Mouse (Mus musculus): ENCODE results near the gene Psmd2. TPM values are rescaled to one million over a fixed set of nuclear protein-coding genes. Genes with fewer than 3 reads are reported as not detected.

Gene Psmd2
- polyA plus RNA-seq, 1 experiment from 2014 or later, result 309 TPM

DNA sequence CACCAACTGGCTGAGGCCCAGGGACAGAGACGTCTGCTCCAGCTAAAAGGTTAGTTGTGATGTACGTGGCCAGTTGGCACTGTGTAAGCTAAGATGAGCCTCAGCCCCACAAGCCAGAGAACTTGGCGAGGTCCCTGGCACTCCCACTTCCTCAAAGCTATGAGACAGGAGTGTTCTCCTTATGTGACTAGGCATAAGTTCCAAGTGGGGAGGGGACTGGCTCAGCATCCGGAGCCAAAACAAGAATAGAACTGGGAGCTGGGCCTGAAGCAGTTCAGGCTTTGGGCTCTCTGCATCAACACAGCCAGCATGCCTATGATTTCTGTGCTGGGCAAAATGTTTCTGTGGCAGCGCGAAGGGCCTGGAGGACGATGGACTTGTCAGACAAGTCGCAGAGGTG, 43.3 kb downstream of the Psmd2 start:
- no peak overlapping the region for H3K27ac ChIP-seq (ENCODE audit: low read length)

DNA sequence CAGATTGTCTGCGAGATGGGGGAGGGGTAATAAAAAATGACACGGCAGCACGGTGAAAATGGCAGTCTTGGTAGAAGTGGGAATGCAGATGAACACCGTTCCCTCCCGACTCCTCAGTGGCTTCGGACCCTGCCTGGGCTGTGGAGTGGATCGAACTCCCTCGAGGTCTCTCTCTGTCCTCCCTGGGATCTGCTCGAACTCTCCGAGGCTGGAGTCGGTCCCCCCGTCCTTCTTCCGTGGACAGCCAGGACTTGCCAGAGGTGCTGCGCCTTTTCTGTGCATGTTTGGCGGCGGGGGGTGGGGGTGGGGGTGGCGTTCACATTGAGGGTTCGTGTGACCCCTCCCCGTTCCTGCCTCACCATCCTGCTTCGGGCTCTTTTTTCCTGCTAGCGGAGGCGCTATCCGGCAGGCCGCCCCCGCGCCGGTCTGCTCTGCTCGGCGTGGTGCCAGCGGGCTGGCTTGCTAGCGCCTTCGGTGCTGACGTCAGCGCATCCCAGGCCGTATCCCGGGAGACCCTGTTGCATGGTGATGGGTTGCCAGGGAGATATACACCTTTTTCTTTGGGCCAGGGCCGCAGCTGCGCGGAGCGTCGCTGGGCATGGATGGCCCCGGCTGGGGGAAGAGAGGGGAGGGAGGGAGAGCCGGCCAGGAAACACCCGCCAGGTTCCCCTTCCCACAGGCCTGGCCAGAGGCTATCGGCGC, 44.3 kb downstream of the Psmd2 start:
- H3K27ac ChIP-seq (ENCODE audit: low read length), result no peak overlapping the region
- peak overlapping the region; percentile 40 for H3K4me3 ChIP-seq (ENCODE audit: low read length)
- no peaks in the 10 kb centered on the region; the same call in 1 of the 2 replicates for H3K27me3 ChIP-seq (replicated peaks; ENCODE audit: control insufficient read depth, insufficient read depth, low read length)
- H3K9ac ChIP-seq (ENCODE audit: low read depth, low read length), result peak overlapping the region; percentile 56
- 0 out of 2 replicates have a peak, but pooled peaks cover 4% of the 10 kb centered on the region for H3K36me3 ChIP-seq (ENCODE audit: control insufficient read depth, insufficient read depth, low read length)
- 4% methylated on average over 44 of the region's 46 CpGs for WGBS
- ATAC-seq, result peak; percentile 47
- H3K9me3 ChIP-seq (ENCODE audit: control insufficient read depth, low read length), result no peaks in the 10 kb centered on the region
- H3K4me1 ChIP-seq (ENCODE audit: control insufficient read depth, insufficient read depth, low read length), result peaks cover 19% of the 10 kb centered on the region
- H3K4me2 ChIP-seq (ENCODE audit: low read depth, low read length), result peak overlapping the region; percentile 56

More for the DNA sequence above, 43.3 kb downstream of the Psmd2 start:
- Histone ChIP-seq H3K4me2 (ENCODE audit: low read depth, low read length) (no peak overlapping the region), H3K36me3 (ENCODE audit: control insufficient read depth, insufficient read depth, low read length) (peaks cover 8% of the 10 kb centered on the region; the same call in 1 of the 2 replicates), H3K9ac (ENCODE audit: low read depth, low read length) (no peak overlapping the region), H3K4me3 (ENCODE audit: low read length) (no peak overlapping the region), H3K9me3 (ENCODE audit: control insufficient read depth, low read length) (no peaks in the 10 kb centered on the region), H3K4me1 (ENCODE audit: control insufficient read depth, insufficient read depth, low read length) (peaks cover 19% of the 10 kb centered on the region), H3K27me3 (replicated peaks; ENCODE audit: control insufficient read depth, insufficient read depth, low read length) (no peaks in the 10 kb centered on the region; the same call in 1 of the 2 replicates)
- ATAC-seq, result no peak
- WGBS, result 70% methylated on average over 8 of the region's 8 CpGs

DNA sequence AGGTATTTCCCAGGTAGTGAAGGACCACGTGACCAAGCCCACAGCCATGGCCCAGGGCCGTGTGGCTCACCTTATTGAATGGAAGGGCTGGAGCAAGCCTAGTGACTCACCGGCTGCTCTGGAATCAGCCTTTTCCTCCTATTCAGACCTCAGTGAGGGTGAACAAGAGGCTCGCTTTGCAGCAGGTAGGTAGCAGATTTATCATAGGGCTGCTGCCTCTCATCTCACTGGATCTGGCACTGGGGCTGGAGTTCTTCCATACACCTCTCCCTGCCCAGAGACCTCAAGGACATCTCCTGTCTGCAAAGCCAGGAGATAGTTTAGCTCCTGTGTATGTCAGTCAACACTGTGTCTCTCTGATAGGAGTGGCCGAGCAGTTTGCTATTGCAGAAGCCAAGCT, 47.8 kb downstream of the Psmd2 start:
- H3K4me3 ChIP-seq (ENCODE audit: low read length), result no peak overlapping the region
- 68% methylated on average over 5 of the region's 5 CpGs for WGBS
- H3K4me1 ChIP-seq (ENCODE audit: control insufficient read depth, insufficient read depth, low read length), result peaks cover 24% of the 10 kb centered on the region
- H3K4me2 ChIP-seq (ENCODE audit: low read depth, low read length), result no peak overlapping the region
- H3K27ac ChIP-seq (ENCODE audit: low read length), result no peak overlapping the region
- no peaks in the 10 kb centered on the region for H3K36me3 ChIP-seq (ENCODE audit: control insufficient read depth, insufficient read depth, low read length)
- no peaks in the 10 kb centered on the region for H3K9me3 ChIP-seq (ENCODE audit: control insufficient read depth, low read length)
- H3K9ac ChIP-seq (ENCODE audit: low read depth, low read length), result no peak overlapping the region
- no peak for ATAC-seq
- H3K27me3 ChIP-seq (replicated peaks; ENCODE audit: control insufficient read depth, insufficient read depth, low read length), result no peaks in the 10 kb centered on the region; the same call in 1 of the 2 replicates

DNA sequence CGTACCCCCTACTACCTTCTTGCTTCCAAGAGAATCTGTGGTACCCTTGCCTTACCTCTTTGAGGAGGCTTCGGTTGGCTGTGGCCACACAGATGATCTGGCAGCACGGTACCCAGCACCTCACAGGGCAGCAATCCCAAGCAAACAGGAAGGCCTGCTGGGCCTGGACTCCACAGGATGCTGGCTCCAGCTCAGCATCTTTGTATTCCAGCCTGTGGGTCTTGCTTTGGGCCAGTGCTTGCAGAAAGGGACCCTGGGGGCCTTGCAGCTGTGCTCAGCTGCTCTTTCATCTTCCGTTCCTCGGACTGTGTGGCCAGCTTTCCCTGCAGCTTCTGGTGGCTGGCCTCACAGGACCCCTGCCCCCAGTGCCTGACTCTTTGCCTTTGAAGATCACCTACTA, 48.6 kb downstream of the Psmd2 start:
- WGBS, result 62% methylated on average over 5 of the region's 5 CpGs
- Histone ChIP-seq H3K4me3 (ENCODE audit: low read length) (no peak overlapping the region), H3K27ac (ENCODE audit: low read length) (no peak overlapping the region), H3K4me2 (ENCODE audit: low read depth, low read length) (no peak overlapping the region), H3K4me1 (ENCODE audit: control insufficient read depth, insufficient read depth, low read length) (peaks cover 24% of the 10 kb centered on the region), H3K27me3 (replicated peaks; ENCODE audit: control insufficient read depth, insufficient read depth, low read length) (no peaks in the 10 kb centered on the region; the same call in 1 of the 2 replicates), H3K9ac (ENCODE audit: low read depth, low read length) (no peak overlapping the region), H3K9me3 (ENCODE audit: control insufficient read depth, low read length) (no peaks in the 10 kb centered on the region), H3K36me3 (ENCODE audit: control insufficient read depth, insufficient read depth, low read length) (no peaks in the 10 kb centered on the region)
- no peak for ATAC-seq

DNA sequence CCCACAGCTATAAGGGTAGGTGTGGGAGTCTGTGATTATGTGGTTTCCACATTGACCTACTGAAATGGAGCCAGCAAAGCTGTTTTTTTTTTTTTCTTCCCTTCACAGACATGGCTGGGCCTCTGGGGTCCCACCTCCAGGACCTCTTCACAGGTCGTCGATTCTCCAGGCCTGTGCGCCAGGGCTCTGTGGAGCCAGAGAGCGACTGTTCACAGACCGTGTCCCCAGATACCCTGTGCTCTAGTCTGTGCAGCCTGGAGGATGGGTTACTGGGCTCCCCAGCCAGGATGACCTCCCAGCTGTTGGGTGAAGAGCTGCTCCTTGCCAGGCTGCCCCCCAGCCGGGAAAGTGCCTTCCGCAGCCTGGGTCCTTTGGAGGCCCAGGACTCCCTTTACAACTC, 49.9 kb downstream of the Psmd2 start:
- Histone ChIP-seq H3K4me3 (ENCODE audit: low read length) (no peak overlapping the region), H3K9ac (ENCODE audit: low read depth, low read length) (0 out of 2 replicates have a peak overlapping the region, but pooled peaks have one; percentile 48), H3K4me2 (ENCODE audit: low read depth, low read length) (no peak overlapping the region), H3K27ac (ENCODE audit: low read length) (no peak overlapping the region), H3K36me3 (ENCODE audit: control insufficient read depth, insufficient read depth, low read length) (no peaks in the 10 kb centered on the region), H3K4me1 (ENCODE audit: control insufficient read depth, insufficient read depth, low read length) (peaks cover 14% of the 10 kb centered on the region), H3K27me3 (replicated peaks; ENCODE audit: control insufficient read depth, insufficient read depth, low read length) (no peaks in the 10 kb centered on the region), H3K9me3 (ENCODE audit: control insufficient read depth, low read length) (no peaks in the 10 kb centered on the region)
- 62% methylated on average over 7 of the region's 7 CpGs for WGBS
- ATAC-seq, result no peak

DNA sequence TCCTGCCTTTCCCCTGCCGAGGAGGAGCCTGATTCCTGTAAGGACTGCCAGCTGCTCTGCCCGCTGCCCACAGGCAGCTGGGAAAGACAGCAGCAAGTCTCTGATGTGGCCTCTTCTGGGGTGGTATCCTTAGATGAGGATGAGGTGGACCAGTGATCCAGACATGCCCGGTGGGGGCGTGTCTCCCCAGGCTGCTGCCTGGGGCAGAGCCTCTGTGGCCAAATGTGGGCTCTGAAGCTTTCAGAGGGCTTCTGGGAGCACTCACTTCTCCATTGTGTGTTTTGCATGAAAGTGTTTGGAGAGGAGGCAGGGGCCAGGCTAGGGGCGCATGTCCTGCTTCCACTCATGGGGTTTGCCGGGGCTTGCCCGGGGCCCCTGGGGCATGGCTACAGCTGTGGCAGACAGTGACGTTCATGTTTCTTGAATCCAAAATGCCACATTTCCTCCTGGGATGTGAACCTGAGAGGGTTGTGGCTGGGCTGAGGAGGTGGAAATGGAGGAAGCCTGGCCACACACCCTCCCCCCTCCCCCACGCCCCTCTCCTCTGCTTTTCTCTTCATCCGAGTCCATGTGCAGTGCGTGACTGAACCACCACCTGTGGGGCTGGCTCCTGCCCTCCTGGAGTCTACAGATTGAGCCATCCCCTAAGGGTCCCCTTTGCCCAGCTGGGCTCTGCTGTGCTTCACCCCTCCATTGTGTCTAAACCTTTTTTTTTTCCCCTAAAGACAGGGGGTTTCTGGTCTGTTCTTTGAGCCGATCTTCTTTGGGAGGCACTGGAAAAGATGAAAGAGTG, 50.5 kb downstream of the Psmd2 start:
- peaks cover 14% of the 10 kb centered on the region for H3K4me1 ChIP-seq (ENCODE audit: control insufficient read depth, insufficient read depth, low read length)
- peak overlapping the region; percentile 48 for H3K9ac ChIP-seq (ENCODE audit: low read depth, low read length)
- H3K36me3 ChIP-seq (ENCODE audit: control insufficient read depth, insufficient read depth, low read length), result no peaks in the 10 kb centered on the region
- 38% methylated on average over 12 of the region's 12 CpGs for WGBS
- no peak overlapping the region for H3K4me2 ChIP-seq (ENCODE audit: low read depth, low read length)
- peak overlapping the region; percentile 38; the same call in 1 of the 2 replicates for H3K27ac ChIP-seq (ENCODE audit: low read length)
- H3K9me3 ChIP-seq (ENCODE audit: control insufficient read depth, low read length), result no peaks in the 10 kb centered on the region
- H3K4me3 ChIP-seq (ENCODE audit: low read length), result no peak overlapping the region
- ATAC-seq, result peak; percentile 32; the same call in 1 of the 2 replicates
- no peaks in the 10 kb centered on the region for H3K27me3 ChIP-seq (replicated peaks; ENCODE audit: control insufficient read depth, insufficient read depth, low read length)

DNA sequence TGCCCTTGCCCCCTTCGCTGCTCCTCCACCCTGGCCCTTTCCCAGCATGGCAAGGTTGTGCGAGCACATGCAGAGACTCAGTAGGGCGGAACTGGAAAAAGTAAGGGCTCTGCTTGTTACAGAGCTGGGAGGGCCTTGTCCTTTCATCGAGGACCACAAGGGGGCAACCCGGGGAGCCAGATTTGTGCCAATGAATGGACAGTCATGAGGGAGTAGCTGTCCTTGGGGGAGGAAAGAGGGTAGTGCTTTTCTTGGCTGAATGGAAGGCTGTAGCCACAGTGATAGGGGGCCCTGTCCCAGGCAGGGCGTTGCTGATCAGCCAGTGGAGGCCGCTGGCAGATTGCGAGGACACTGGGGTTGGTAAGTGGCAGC, 51.1 kb downstream of the Psmd2 start:
- 14% methylated on average over 8 of the region's 8 CpGs for WGBS
- Histone ChIP-seq H3K9me3 (ENCODE audit: control insufficient read depth, low read length) (no peaks in the 10 kb centered on the region), H3K27ac (ENCODE audit: low read length) (no peak overlapping the region), H3K9ac (ENCODE audit: low read depth, low read length) (peak overlapping the region; percentile 48), H3K4me1 (ENCODE audit: control insufficient read depth, insufficient read depth, low read length) (peaks cover 14% of the 10 kb centered on the region), H3K36me3 (ENCODE audit: control insufficient read depth, insufficient read depth, low read length) (0 out of 2 replicates have a peak, but pooled peaks cover under 1% of the 10 kb centered on the region), H3K4me3 (ENCODE audit: low read length) (no peak overlapping the region), H3K4me2 (ENCODE audit: low read depth, low read length) (no peak overlapping the region), H3K27me3 (replicated peaks; ENCODE audit: control insufficient read depth, insufficient read depth, low read length) (no peaks in the 10 kb centered on the region)
- ATAC-seq, result peak; percentile 66

DNA sequence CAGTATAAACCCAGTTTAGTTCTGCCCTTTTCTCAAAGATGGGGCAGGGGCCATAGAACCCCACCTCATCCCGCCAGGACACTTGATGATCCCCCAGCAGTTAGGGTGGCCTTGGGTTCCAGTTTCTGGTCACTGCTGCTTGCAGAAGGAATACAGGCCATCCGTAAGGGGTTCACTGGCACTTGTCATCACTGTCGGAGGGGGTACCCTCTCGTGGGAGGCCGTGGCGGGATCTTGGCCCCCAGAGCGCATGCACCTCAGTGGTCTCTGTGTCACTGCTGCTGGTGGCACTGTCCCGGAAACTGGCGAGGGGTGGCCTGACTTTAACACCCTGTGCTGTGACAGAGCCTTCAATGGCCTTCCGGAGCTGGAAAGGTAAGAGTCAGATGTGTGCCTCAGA, 51.6 kb downstream of the Psmd2 start:
- Histone ChIP-seq H3K4me1 (ENCODE audit: control insufficient read depth, insufficient read depth, low read length) (peaks cover 14% of the 10 kb centered on the region), H3K9me3 (ENCODE audit: control insufficient read depth, low read length) (no peaks in the 10 kb centered on the region), H3K4me3 (ENCODE audit: low read length) (no peak overlapping the region), H3K36me3 (ENCODE audit: control insufficient read depth, insufficient read depth, low read length) (peaks cover 3% of the 10 kb centered on the region; the same call in 1 of the 2 replicates), H3K27ac (ENCODE audit: low read length) (no peak overlapping the region), H3K4me2 (ENCODE audit: low read depth, low read length) (no peak overlapping the region), H3K27me3 (replicated peaks; ENCODE audit: control insufficient read depth, insufficient read depth, low read length) (no peaks in the 10 kb centered on the region), H3K9ac (ENCODE audit: low read depth, low read length) (no peak overlapping the region)
- 91% methylated on average over 10 of the region's 10 CpGs for WGBS
- ATAC-seq, result no peak

DNA sequence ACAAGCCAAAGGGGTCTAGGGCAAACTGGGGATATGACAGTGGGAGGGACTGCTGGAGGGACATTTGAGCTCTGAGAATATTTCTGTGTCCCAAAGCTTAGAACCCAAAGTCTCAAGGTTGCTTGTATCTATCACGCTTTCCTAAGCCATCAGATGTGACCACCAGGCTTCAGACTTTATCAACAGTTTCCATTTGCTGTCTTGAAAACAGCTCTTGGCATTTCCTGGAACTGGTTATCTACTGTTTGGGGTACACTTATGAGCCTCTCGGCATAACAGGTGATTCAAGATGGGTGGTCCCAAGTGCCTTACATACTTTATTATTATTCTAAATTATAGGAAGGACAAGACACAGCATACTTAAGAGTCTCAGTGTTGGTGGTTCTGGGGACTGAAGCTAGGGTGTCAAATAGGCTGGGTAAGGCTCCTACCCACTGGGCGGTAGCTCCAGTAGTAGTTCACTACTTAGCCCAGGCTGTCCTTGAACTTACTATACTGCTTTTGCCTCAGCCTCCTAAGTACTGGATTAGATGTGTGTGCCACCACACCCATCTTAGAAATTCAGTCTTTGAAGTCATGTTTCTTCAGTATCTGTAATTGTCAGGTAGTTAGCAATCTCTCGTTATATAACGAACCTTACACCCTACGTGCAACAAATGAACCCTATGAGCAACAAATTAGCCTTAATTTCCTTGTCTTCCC, 52.4 kb downstream of the Psmd2 start:
- no peaks in the 10 kb centered on the region for H3K27me3 ChIP-seq (replicated peaks; ENCODE audit: control insufficient read depth, insufficient read depth, low read length)
- H3K9me3 ChIP-seq (ENCODE audit: control insufficient read depth, low read length), result no peaks in the 10 kb centered on the region
- ATAC-seq, result no peak
- H3K9ac ChIP-seq (ENCODE audit: low read depth, low read length), result no peak overlapping the region
- peaks cover 14% of the 10 kb centered on the region for H3K4me1 ChIP-seq (ENCODE audit: control insufficient read depth, insufficient read depth, low read length)
- no peak overlapping the region for H3K4me3 ChIP-seq (ENCODE audit: low read length)
- H3K4me2 ChIP-seq (ENCODE audit: low read depth, low read length), result no peak overlapping the region
- WGBS, result 88% methylated on average over 6 of the region's 6 CpGs
- H3K27ac ChIP-seq (ENCODE audit: low read length), result no peak overlapping the region
- peaks cover 5% of the 10 kb centered on the region; the same call in 1 of the 2 replicates for H3K36me3 ChIP-seq (ENCODE audit: control insufficient read depth, insufficient read depth, low read length)
